Mouse (Mus musculus): ENCODE measurements around the gene Apon.

GRCm38 (mm10) chr10:128298702-128299171, 44.8 kb downstream of the Apon start, which contains the start of gene Il23a:
- TF ChIP-seq CTCF (IDR thresholded peaks at IDR 0.05; ENCODE audit: low read depth, low read length) (no peak), GATA2 (IDR thresholded peaks at IDR 0.05; ENCODE audit: borderline replicate concordance, low read depth, low read length) (no peak), POLR2AphosphoS5 (IDR thresholded peaks at IDR 0.05; ENCODE audit: insufficient replicate concordance, low read depth, low read length) (no peak), TAL1 (conservative IDR thresholded peaks at IDR 0.05; ENCODE audit: low read depth, low read length) (no peak)
